Mouse (Mus musculus): ENCODE measurements around the gene Saysd1.

Gene Saysd1

DNA sequence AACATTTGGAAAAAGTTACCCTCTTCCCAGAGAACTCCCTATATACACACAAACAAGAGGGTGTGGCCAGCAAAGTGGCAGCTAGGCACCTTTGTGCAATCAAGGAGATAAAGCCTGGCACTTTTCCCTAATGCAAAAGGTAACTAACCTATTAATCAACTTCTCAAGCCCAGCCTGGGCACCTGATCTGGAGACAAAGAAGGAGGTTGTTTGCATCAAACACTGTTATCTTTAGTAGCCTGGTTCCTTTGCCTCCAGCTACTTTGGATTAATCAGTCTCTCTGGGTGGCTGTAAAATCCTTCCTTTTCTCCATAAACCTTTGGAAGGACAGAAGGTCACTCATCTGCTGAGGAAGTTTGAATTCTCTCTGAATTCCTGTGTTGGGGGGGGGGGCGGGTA lies 27.4 kb downstream of the Saysd1 start:
- DNase-seq (ENCODE audit: low spot score) = no peak

DNA sequence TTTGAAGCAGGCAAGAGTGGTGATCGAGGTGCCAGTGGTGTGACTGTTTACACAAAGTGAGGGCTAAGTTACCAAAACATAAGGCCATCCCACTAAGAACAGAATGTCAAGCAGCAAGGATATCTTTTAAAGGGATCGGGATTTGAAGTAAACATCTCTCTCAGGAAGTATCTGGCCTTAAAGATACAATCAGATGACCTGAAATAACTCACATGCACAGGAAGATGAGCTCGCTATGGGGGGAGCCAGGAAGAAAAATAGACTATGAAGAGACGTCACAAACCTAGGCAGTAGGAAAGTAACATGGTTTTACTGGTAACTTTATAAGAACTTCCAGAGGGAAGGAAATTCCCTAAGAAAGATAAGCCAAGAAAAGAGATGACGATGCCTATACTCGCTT lies 32.1 kb downstream of the Saysd1 start:
- no peak for DNase-seq (ENCODE audit: low spot score)

- DNase-seq (ENCODE audit: low spot score) = no peak
Observed at GRCm38 (mm10) chr14:20103207-20103606, 35.1 kb downstream of the Saysd1 start.

GRCm38 (mm10) chr14:20098061-20098460 lies 40.3 kb downstream of the Saysd1 start:
- no peak for DNase-seq (ENCODE audit: low spot score)

GRCm38 (mm10) chr14:20094942-20095341 lies 43.4 kb downstream of the Saysd1 start:
- DNase-seq (ENCODE audit: low spot score) = no peak

DNA sequence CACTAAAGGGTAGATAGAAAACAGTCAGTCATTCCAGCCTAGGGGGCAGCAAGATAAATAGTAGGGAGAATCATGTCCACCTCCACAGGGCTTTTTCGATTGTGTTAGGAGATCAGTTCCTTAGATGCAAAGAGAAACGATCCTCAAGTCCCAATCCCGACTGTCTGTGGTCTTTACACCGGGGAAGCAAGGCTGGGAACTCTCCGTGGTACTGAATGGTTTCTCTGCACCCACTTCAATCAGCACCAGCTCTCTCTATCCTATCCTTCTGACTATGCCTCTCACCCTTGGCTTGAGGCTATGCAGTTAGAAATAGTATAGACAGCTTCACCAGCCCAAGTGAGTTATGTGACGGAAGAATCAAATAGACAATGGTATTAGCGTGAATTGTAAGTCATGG lies 44.8 kb downstream of the Saysd1 start:
- DNase-seq (ENCODE audit: low spot score) = peak; percentile 30

DNA sequence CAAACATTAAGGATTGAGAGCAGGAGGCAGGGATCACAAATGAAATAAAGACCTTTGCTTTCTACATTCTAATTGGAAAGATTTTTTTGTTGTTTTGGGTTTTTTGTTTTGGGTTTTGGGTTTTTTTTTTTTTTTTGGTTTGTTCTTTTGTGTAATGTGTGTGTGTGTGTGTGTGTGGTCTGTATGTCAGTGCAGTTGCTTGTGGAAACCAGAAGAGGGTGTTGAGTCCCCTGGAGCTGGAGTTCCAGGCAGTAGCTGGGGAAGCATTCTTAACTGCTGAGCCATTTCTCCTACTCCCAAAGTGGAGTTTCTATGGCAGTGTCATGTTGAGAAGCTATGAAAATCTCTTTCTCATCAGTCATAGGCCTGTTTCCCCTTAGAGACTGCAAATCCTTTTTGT lies 54.0 kb downstream of the Saysd1 start:
- no peak for DNase-seq (ENCODE audit: low spot score)

- peak; percentile 91 for DNase-seq (ENCODE audit: low spot score)
Observed at GRCm38 (mm10) chr14:20082536-20083325, 55.6 kb downstream of the Saysd1 start.

- DNase-seq (ENCODE audit: low spot score) = no peak
Observed at GRCm38 (mm10) chr14:20081937-20082533, 56.3 kb downstream of the Saysd1 start.

- no peak for DNase-seq (ENCODE audit: low spot score)
Observed at GRCm38 (mm10) chr14:20081084-20081483, 57.2 kb downstream of the Saysd1 start.

GRCm38 (mm10) chr14:20077181-20077580 lies 61.2 kb downstream of the Saysd1 start:
- no peak for DNase-seq (ENCODE audit: low spot score)

DNA sequence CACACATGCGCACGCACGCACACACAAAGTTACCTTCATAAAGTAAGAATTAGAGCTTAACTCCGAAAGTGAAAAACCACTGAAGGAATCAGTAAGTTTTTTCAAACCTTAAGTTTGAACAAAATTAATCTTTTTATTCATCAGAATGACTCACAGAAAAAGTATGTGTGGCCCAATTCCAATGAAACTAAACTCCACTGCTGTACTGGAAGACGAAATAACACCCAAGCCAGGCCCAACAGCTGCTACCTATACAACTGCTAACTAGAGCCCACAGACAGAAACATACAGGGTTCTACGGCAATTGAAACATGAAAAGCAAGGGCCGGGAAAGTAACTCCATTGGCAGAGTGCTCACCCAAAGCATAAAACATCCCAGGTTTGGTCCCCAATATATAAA lies 62.8 kb downstream of the Saysd1 start:
- no peak for DNase-seq (ENCODE audit: low spot score)

DNA sequence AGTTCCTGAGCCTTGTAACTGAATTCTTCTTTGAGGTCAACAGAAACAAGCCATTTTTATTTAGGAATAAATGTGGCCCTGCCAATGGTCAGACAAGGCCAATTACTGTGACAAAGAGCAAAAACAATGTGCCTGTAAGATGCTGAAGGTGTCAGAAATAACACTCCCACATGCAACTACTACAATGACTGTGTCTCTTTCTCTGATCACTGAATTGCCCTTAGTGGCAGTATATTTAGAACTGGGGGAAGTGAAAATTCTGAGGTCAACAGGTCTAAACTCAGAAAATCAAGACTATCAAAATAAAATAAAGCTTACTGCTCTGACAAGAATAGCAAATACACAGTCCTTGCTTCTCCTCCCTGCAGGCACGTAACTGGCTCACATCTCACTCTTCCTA lies 63.6 kb downstream of the Saysd1 start:
- DNase-seq (ENCODE audit: low spot score) = no peak

DNA sequence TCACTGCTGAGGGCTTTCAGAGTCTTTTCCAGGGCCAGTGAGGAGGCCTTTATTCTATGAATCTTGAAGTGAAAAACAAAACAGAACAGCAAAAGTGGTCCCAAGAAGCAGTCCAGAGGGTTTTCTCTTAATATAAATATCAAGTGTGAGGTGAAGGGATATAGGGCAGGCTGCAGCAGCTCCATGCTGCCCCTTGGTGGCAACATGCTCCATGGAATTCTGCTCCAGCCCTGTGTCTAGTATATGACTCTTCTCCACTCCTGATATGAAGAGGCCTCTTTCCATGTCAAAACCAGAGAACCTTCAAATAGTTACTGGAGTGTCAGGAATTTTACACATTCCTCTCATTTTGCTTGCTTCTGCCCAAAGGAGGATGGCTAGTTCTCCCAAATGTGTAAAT lies 67.7 kb downstream of the Saysd1 start:
- no peak for DNase-seq (ENCODE audit: low spot score)

DNA sequence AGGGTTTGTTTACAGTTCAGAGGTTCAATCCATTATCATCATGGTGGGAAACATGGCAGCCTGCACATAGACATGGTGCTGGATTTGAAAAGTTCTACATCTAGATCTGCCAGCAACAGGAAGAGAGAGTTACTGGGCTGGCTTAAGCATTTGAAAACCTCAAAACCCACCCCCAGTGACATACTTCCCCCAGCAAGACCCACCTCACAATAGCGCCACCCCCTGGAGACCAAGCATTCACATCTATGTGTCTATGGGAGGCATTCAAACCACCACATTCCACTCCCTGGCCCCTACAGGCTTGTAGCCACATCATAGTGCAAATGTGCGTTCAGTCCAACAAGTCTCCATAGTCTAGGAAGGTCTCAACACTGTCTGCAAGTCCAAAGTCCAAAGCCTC lies 70.0 kb downstream of the Saysd1 start:
- DNase-seq (ENCODE audit: low spot score) = no peak

- DNase-seq (ENCODE audit: low spot score) = peak; percentile 36
Observed at GRCm38 (mm10) chr14:20067293-20068074, 70.8 kb downstream of the Saysd1 start.

DNA sequence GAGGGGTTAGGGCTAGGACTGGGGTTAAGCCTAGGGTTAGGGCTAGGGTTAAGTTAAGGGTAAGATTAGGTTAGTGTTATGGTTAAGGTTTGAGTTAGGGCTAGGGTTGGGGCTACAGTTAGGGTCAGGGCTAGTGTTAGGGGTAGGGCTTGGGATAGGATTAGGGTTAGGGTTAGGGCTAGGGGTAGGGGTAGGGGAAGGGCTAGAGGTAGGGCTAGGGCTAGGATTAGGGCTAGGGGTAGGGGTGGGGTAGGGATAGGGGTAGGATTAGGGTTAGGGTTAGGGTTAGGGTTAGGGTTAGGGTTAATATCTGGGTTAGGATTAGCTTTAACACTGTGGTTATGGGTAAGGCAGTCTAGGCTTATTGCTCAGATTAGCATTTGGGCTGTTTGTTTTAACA lies 73.6 kb downstream of the Saysd1 start:
- DNase-seq (ENCODE audit: low spot score) = no peak

DNA sequence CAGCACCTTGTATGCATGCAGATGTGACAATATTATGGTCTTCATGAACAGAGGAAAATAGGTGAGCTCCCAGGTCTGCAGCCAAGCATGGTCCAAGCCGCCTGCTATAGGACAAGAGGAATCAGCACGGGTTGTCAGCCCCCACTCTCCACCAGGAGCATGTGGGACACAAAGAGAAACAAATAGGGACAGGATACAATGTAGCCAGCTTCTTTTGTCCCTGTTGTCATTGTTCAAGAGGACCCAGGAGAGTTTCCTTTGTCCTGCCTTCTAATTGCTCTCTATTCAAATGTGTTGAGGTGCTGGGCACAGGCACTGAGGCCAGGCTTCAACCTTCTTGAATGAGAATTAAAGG lies 89.9 kb downstream of the Saysd1 start:
- no peak for DNase-seq (ENCODE audit: low spot score)

DNA sequence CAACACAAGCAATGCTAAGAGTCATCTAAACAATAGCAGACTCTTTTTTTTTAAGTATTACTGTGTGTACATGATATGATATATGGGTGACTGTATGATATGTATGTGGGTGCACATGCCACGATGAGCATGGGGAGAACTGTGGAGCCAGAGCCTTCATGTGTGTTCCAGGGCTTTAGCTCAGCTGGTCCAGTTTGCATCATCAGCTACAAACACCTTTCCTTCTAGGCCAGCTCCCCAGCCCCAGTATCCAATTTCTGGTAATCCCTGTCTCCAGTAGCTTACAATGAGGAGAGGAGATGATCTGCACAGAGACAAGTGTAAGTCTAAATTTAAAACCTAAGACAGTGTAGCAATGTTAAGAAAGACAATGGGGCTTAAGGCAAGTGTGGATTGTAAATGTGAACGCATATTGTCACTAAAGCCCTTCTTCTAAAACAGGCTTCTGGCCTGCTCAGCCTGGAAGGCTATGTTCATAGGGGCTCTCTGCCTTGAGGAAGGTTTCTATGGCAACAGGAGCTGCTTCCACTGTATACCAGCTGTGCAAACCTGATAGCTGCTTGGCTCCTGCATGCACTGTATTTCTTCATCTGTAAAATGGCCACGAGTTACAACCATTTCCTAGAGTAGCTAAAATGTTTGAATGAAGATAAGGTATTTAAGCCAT lies 90.4 kb downstream of the Saysd1 start:
- DNase-seq (ENCODE audit: low spot score) = no peak

DNA sequence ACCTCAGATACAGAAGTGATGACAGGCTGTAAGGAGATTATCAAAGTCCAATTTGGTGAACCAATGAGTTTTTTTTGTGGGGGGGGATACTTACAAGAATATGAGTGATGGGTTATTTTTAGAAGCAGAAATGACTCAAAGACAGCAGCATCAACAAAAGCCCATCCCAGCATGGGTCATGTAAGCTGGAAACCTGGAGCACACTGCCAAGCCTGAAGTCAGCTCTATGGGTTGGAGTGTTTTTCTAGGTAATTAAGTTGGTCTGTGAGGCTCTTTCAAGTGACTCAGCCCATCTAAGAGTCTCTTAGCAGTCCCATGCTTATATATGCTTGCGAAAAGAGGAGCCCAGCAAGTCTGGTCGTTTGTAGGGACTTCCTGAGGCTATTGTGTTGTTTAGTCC lies 91.0 kb downstream of the Saysd1 start:
- no peak for DNase-seq (ENCODE audit: low spot score)

DNA sequence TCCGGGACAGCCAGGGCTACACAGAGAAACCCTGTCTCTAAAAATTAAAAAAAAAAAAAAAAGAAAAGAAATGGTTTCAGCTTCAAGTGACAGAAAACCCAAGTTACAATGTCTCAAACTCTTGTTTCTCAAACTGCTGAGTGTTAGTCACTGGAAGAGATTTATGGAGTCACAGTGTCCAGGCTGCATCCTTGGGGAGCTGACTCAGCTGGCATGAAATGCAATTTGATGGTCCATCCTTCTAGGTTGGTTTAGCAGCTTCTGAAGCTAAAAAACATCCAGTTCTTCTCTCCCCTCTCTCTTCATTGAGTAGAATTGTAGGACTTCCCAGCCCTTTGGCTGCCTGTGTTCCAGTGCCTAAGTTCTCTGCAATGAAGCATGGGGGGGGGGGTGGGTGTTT lies 94.3 kb downstream of the Saysd1 start:
- DNase-seq (ENCODE audit: low spot score) = no peak

DNA sequence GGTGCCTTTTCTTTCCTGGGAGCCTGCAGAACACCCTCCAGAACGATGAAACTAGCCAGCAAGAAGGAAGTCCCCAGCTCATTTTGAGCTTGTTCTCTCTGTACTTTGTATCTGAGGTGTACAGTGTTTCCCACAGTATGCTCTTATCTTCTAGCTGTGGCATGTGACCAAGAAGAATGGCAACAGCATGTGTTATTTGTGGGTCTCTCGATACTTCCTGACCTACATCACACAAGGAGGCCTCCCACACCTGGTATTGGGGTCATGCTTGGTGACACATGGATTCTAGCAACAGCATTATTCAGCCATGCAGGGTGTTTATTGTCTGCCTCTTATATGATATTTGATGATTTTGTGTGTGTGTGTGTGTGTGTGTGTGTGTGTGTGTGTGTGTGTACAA lies 96.5 kb downstream of the Saysd1 start:
- DNase-seq (ENCODE audit: low spot score) = no peak

DNA sequence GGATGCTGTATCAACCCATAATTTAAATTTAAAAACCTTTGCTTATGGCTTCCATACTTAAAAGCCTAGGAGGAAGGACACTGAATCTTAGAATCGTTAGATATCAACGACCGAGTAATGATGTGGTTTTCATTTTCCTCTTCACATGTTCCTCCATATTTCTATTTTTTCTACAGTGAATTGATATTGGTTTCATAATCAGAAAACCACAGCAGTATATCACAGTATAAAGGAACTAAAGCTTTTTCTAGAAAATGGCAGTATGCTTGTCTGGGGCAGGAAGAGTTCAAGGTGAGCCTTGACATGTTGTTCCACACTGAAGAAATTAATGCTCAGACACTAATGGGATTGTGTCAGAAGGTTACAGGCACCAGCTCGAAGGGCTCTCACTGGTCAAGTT lies 97.4 kb downstream of the Saysd1 start:
- DNase-seq (ENCODE audit: low spot score) = no peak
